Mouse (Mus musculus) bone marrow, adult 2 months (tissue): ENCODE results near the gene Prkch. TPM values are rescaled to one million over a fixed set of nuclear protein-coding genes. Genes with fewer than 3 reads are reported as not detected.

Source experiments
- H3K27ac ChIP-seq: fragments of 200-500 bp; 2 replicates; pipeline ENCODE4 v1.5.1; 2012; ENCODE audit warnings: low read depth, mild to moderate bottlenecking, control low read depth, inconsistent platforms, low read length; ENCODE audit not compliant: control insufficient read depth, poor library complexity, insufficient read depth
- H3K4me1 ChIP-seq: fragments of 200-500 bp; 2 replicates; pipeline ENCODE4 v1.6.1; 2011; ENCODE audit warnings: low read length; ENCODE audit not compliant: control insufficient read depth, insufficient read depth
- H3K4me3 ChIP-seq: fragments of 200-500 bp; replicated peaks from 2 replicates; pipeline ENCODE3; 2011; ENCODE audit warnings: mild to moderate bottlenecking, low read depth, low read length, control low read depth; ENCODE audit not compliant: control insufficient read depth
- CTCF ChIP-seq: fragments of 200-500 bp; IDR thresholded peaks from 2 replicates; pipeline ENCODE4 v1.5.1; 2011; ENCODE audit warnings: low read length, control low read depth; ENCODE audit not compliant: control insufficient read depth, insufficient read depth
- POLR2A ChIP-seq: fragments of 200-500 bp; IDR thresholded peaks from 2 replicates; pipeline ENCODE4 v1.6.1; 2011; ENCODE audit warnings: low read depth, mild to moderate bottlenecking, control low read depth, low read length, borderline replicate concordance; ENCODE audit not compliant: control insufficient read depth
- WGBS: fragments of 180-500 bp; shearing (Covaris S2); methylation state at CpG from one replicate; pipeline ENCODE4 v1.1.7; 2018; 5-methylcytosine and 5-hydroxymethylcytosine counted together
- polyA plus RNA-seq: library from polyadenylated mRNA; stranded (reverse); fragments of >200 nt; gene quantifications from 2 replicates; pipeline ENCODE4 v1.2.4, GENCODE M21; 2011; ENCODE audit warnings: low replicate concordance; ENCODE audit not compliant: missing spikeins, insufficient read depth, insufficient read length

Prkch gene
- polyA plus RNA-seq, 1 experiment, result 7.8 TPM

GRCm38 (mm10) chr12:73794151-73794883 lies 209.7 kb downstream of the Prkch start:
- H3K4me3 ChIP-seq, result no peak overlapping the region

GRCm38 (mm10) chr12:73799671-73800070 lies 215.1 kb downstream of the Prkch start:
- no peaks in the 10 kb centered on the region for H3K4me1 ChIP-seq
- H3K27ac ChIP-seq, result no peak overlapping the region
- no peak for TF ChIP-seq CTCF
- TF ChIP-seq POLR2A, result no peak
- H3K4me3 ChIP-seq, result no peak overlapping the region
- WGBS, result 79% methylated on average over 5 of the region's 5 CpGs

More at GRCm38 (mm10) chr12:73794151-73794883, 209.7 kb downstream of the Prkch start:
- no peaks in the 10 kb centered on the region; the same call in 1 of the 2 replicates for H3K4me1 ChIP-seq
- H3K27ac ChIP-seq, result no peak overlapping the region
- 27% methylated on average over 17 of the region's 17 CpGs for WGBS
- TF ChIP-seq CTCF, result no peak

GRCm38 (mm10) chr12:73800886-73801285 lies 216.3 kb downstream of the Prkch start:
- WGBS, result 20% methylated on average over 3 of the region's 3 CpGs
- Histone ChIP-seq H3K4me1 (no peaks in the 10 kb centered on the region), H3K27ac (no peak overlapping the region), H3K4me3 (no peak overlapping the region)
- TF ChIP-seq POLR2A, result no peak
- no peak for TF ChIP-seq CTCF

- Histone ChIP-seq H3K4me1 (no peaks in the 10 kb centered on the region), H3K4me3 (no peak overlapping the region), H3K27ac (no peak overlapping the region)
- WGBS, result 82% methylated on average over 8 of the region's 8 CpGs
- TF ChIP-seq POLR2A, result no peak
- TF ChIP-seq CTCF, result no peak
Measured at GRCm38 (mm10) chr12:73801845-73802244, 217.2 kb downstream of the Prkch start.

GRCm38 (mm10) chr12:73802379-73803057 lies 217.9 kb downstream of the Prkch start:
- 83% methylated on average over 10 of the region's 10 CpGs for WGBS
- TF ChIP-seq POLR2A (no peak), CTCF (no peak)
- H3K27ac ChIP-seq, result no peak overlapping the region
- H3K4me1 ChIP-seq, result no peaks in the 10 kb centered on the region
- H3K4me3 ChIP-seq, result no peak overlapping the region

GRCm38 (mm10) chr12:73803946-73804345 lies 219.3 kb downstream of the Prkch start:
- TF ChIP-seq POLR2A, result no peak
- TF ChIP-seq CTCF, result no peak
- H3K27ac ChIP-seq, result no peak overlapping the region
- 82% methylated on average over 4 of the region's 4 CpGs for WGBS
- no peaks in the 10 kb centered on the region for H3K4me1 ChIP-seq
- H3K4me3 ChIP-seq, result no peak overlapping the region

- TF ChIP-seq POLR2A, result no peak
- no peak for TF ChIP-seq CTCF
- Histone ChIP-seq H3K4me3 (no peak overlapping the region), H3K4me1 (no peaks in the 10 kb centered on the region), H3K27ac (no peak overlapping the region)
- 74% methylated on average over 3 of the region's 3 CpGs for WGBS
Measured at GRCm38 (mm10) chr12:73805541-73805940, 220.9 kb downstream of the Prkch start.

GRCm38 (mm10) chr12:73806003-73806402 lies 221.4 kb downstream of the Prkch start:
- TF ChIP-seq POLR2A (no peak), CTCF (no peak)
- WGBS, result 82% methylated on average over 5 of the region's 5 CpGs
- Histone ChIP-seq H3K4me3 (no peak overlapping the region), H3K27ac (no peak overlapping the region), H3K4me1 (no peaks in the 10 kb centered on the region)
